Mouse (Mus musculus) myocyte (in vitro differentiated cells): ENCODE data around the gene Wwox. TPM values are rescaled to one million over a fixed set of nuclear protein-coding genes. Genes with fewer than 3 reads are reported as not detected.

Experiments
- H3K27me3 ChIP-seq: one replicate; pipeline ENCODE4 v1.6.1; 2011; ENCODE audit not compliant: control insufficient read depth, insufficient read depth, insufficient read length
- H3K36me3 ChIP-seq: one replicate; pipeline ENCODE4 v1.6.1; 2011; ENCODE audit not compliant: control insufficient read depth, insufficient read depth
- H3K4me2 ChIP-seq: one replicate; pipeline ENCODE4 v1.6.1; 2011; ENCODE audit warnings: low read depth, control low read depth
- H3K4me3 ChIP-seq: one replicate; pipeline ENCODE4 v1.5.1; 2011; ENCODE audit warnings: mild to moderate bottlenecking, control low read depth, moderate library complexity
- H3K79me2 ChIP-seq: one replicate; pipeline ENCODE4 v1.6.1; 2011; ENCODE audit not compliant: control insufficient read depth, insufficient read depth
- H3ac ChIP-seq: one replicate; pipeline ENCODE4 v1.6.1; 2011; ENCODE audit not compliant: control insufficient read depth, insufficient read length
- CEBPB ChIP-seq: IDR thresholded peaks from 2 replicates; pipeline ENCODE4 v1.6.1; 2011; ENCODE audit warnings: mild to moderate bottlenecking, moderate library complexity; ENCODE audit not compliant: poor library complexity, insufficient read depth, severe bottlenecking
- E2F4 ChIP-seq: IDR thresholded peaks from one replicate; pipeline ENCODE4 v1.6.1; 2011; ENCODE audit warnings: mild to moderate bottlenecking, control low read depth, moderate library complexity; ENCODE audit not compliant: insufficient read depth
- MAX ChIP-seq: IDR thresholded peaks from one replicate; pipeline ENCODE4 v1.6.1; 2011; ENCODE audit warnings: low read depth, mild to moderate bottlenecking, control low read depth
- MYOD1 ChIP-seq, 3 experiments: IDR thresholded peaks; one replicate each; pipeline ENCODE4 v1.6.1; 2011; ENCODE audit warnings: control low read depth in 2 of 3, low read depth in 2 of 3, mild to moderate bottlenecking in 2 of 3, moderate library complexity in 1 of 3; ENCODE audit not compliant: insufficient read length in 2 of 3, control insufficient read depth in 1 of 3
- MYOG ChIP-seq, 3 experiments: IDR thresholded peaks; one replicate each; pipeline ENCODE4 v1.6.1; 2011; ENCODE audit warnings: control low read depth in 2 of 3, low read depth in 2 of 3, mild to moderate bottlenecking in 2 of 3; ENCODE audit not compliant: insufficient read length in 2 of 3, control insufficient read depth in 1 of 3, insufficient read depth in 1 of 3
- POLR2A ChIP-seq: IDR thresholded peaks from one replicate; pipeline ENCODE4 v1.6.1; 2011; ENCODE audit warnings: low read depth, mild to moderate bottlenecking, control low read depth, moderate library complexity; ENCODE audit not compliant: insufficient read length
- POLR2AphosphoS2 ChIP-seq: IDR thresholded peaks from one replicate; pipeline ENCODE4 v1.6.1; 2011; ENCODE audit warnings: low read depth, control low read depth; ENCODE audit not compliant: insufficient read length
- REST ChIP-seq: IDR thresholded peaks from one replicate; pipeline ENCODE4 v1.6.1; 2011; ENCODE audit warnings: mild to moderate bottlenecking, control low read depth, moderate library complexity; ENCODE audit not compliant: insufficient read depth, insufficient read length
- SRF ChIP-seq: IDR thresholded peaks from one replicate; pipeline ENCODE4 v1.6.1; 2011; ENCODE audit warnings: low read depth; ENCODE audit not compliant: control insufficient read depth, insufficient read length
- TCF12 ChIP-seq: IDR thresholded peaks from one replicate; pipeline ENCODE4 v1.6.1; 2011; ENCODE audit warnings: mild to moderate bottlenecking, control low read depth; ENCODE audit not compliant: poor library complexity, insufficient read depth, severe bottlenecking
- TCF3 ChIP-seq: IDR thresholded peaks from one replicate; pipeline ENCODE4 v1.6.1; 2011; ENCODE audit warnings: low read depth, control low read depth; ENCODE audit not compliant: insufficient read length
- USF1 ChIP-seq: IDR thresholded peaks from one replicate; pipeline ENCODE4 v1.6.1; 2011; ENCODE audit warnings: low read depth, mild to moderate bottlenecking, control low read depth, moderate library complexity
- polyA plus RNA-seq: library from polyadenylated mRNA; unstranded; fragments of >200 nt; fragmentation: generic; extraction: Trizol; gene quantifications from one replicate; pipeline ENCODE4 v1.2.1, GENCODE M21; 2012; ENCODE audit warnings: missing spikeins

Wwox gene
- polyA plus RNA-seq, 1 experiment = 8.6 TPM

- H3K4me3 ChIP-seq = no peak overlapping the region
- H3K36me3 ChIP-seq = no peaks in the 10 kb centered on the region
- no peak overlapping the region for H3K4me2 ChIP-seq
- no peaks in the 10 kb centered on the region for H3K27me3 ChIP-seq
- no peak overlapping the region for H3ac ChIP-seq
- H3K79me2 ChIP-seq = no peaks in the 10 kb centered on the region
- no peak for TF ChIP-seq USF1
- TF ChIP-seq POLR2A = no peak
- TF ChIP-seq E2F4 = no peak
- no peak for TF ChIP-seq REST
- no peak for TF ChIP-seq POLR2AphosphoS2
- TF ChIP-seq MYOG (IDR thresholded peaks at IDR 0.05; ENCODE audit: control insufficient read depth in 1 of 3, insufficient read depth in 1 of 3, insufficient read length in 2 of 3, low read depth in 2 of 3) = no peak
- no peak for TF ChIP-seq TCF12
- no peak for TF ChIP-seq TCF3
- TF ChIP-seq MYOD1 (IDR thresholded peaks at IDR 0.05; ENCODE audit: control insufficient read depth in 1 of 3, insufficient read length in 2 of 3, low read depth in 2 of 3) = no peak
- no peak for TF ChIP-seq CEBPB
These were observed 350.2 kb downstream of the Wwox start for GRCm38 (mm10) chr8:114789616-114790015.

GRCm38 (mm10) chr8:114790754-114791153 lies 351.3 kb downstream of the Wwox start:
- no peak overlapping the region for H3ac ChIP-seq
- H3K36me3 ChIP-seq = no peaks in the 10 kb centered on the region
- H3K4me3 ChIP-seq = no peak overlapping the region
- H3K79me2 ChIP-seq = no peaks in the 10 kb centered on the region
- TF ChIP-seq POLR2A = no peak
- TF ChIP-seq E2F4 = no peak
- no peak for TF ChIP-seq MYOD1 (IDR thresholded peaks at IDR 0.05; ENCODE audit: control insufficient read depth in 1 of 3, insufficient read length in 2 of 3, low read depth in 2 of 3)
- no peak for TF ChIP-seq TCF3
- no peak for TF ChIP-seq MYOG (IDR thresholded peaks at IDR 0.05; ENCODE audit: control insufficient read depth in 1 of 3, insufficient read depth in 1 of 3, insufficient read length in 2 of 3, low read depth in 2 of 3)
- TF ChIP-seq CEBPB = no peak
- no peak for TF ChIP-seq SRF
- no peak for TF ChIP-seq REST
- no peak for TF ChIP-seq USF1
- TF ChIP-seq POLR2AphosphoS2 = no peak
- no peak for TF ChIP-seq TCF12
- H3K4me2 ChIP-seq = no peak overlapping the region
- no peaks in the 10 kb centered on the region for H3K27me3 ChIP-seq

- no peaks in the 10 kb centered on the region for H3K79me2 ChIP-seq
- no peak for TF ChIP-seq TCF12
- TF ChIP-seq MYOD1 (IDR thresholded peaks at IDR 0.05; ENCODE audit: control insufficient read depth in 1 of 3, insufficient read length in 2 of 3, low read depth in 2 of 3) = no peak
- no peak for TF ChIP-seq CEBPB
- TF ChIP-seq E2F4 = no peak
- no peak for TF ChIP-seq POLR2AphosphoS2
- no peak for TF ChIP-seq MYOG (IDR thresholded peaks at IDR 0.05; ENCODE audit: control insufficient read depth in 1 of 3, insufficient read depth in 1 of 3, insufficient read length in 2 of 3, low read depth in 2 of 3)
- TF ChIP-seq MAX = no peak
- no peak for TF ChIP-seq SRF
- no peak for TF ChIP-seq REST
- no peak for TF ChIP-seq TCF3
- TF ChIP-seq USF1 = no peak
- TF ChIP-seq POLR2A = no peak
- no peak overlapping the region for H3K4me3 ChIP-seq
- no peak overlapping the region for H3K4me2 ChIP-seq
- H3K27me3 ChIP-seq = no peaks in the 10 kb centered on the region
- no peak overlapping the region for H3ac ChIP-seq
- H3K36me3 ChIP-seq = no peaks in the 10 kb centered on the region
These were observed 354.2 kb downstream of the Wwox start for GRCm38 (mm10) chr8:114793682-114794081.

GRCm38 (mm10) chr8:114801428-114802134 lies 362.1 kb downstream of the Wwox start:
- no peaks in the 10 kb centered on the region for H3K36me3 ChIP-seq

GRCm38 (mm10) chr8:114803113-114803512 lies 363.7 kb downstream of the Wwox start:
- Histone ChIP-seq H3K79me2 (no peaks in the 10 kb centered on the region), H3K4me3 (no peak overlapping the region), H3K27me3 (no peaks in the 10 kb centered on the region), H3K36me3 (no peaks in the 10 kb centered on the region), H3K4me2 (no peak overlapping the region), H3ac (no peak overlapping the region)
- TF ChIP-seq SRF (no peak), MYOG (IDR thresholded peaks at IDR 0.05; ENCODE audit: control insufficient read depth in 1 of 3, insufficient read depth in 1 of 3, insufficient read length in 2 of 3, low read depth in 2 of 3) (no peak), E2F4 (no peak), CEBPB (no peak), USF1 (no peak), MYOD1 (IDR thresholded peaks at IDR 0.05; ENCODE audit: control insufficient read depth in 1 of 3, insufficient read length in 2 of 3, low read depth in 2 of 3) (no peak), REST (no peak), TCF3 (no peak), MAX (no peak), POLR2A (no peak), POLR2AphosphoS2 (no peak), TCF12 (no peak)

More at GRCm38 (mm10) chr8:114801428-114802134, 362.1 kb downstream of the Wwox start:
- Histone ChIP-seq H3K27me3 (no peaks in the 10 kb centered on the region), H3K4me3 (no peak overlapping the region), H3K79me2 (no peaks in the 10 kb centered on the region), H3ac (no peak overlapping the region), H3K4me2 (no peak overlapping the region)
- TF ChIP-seq POLR2A (no peak), CEBPB (no peak), MYOD1 (IDR thresholded peaks at IDR 0.05; ENCODE audit: control insufficient read depth in 1 of 3, insufficient read length in 2 of 3, low read depth in 2 of 3) (no peak)
